Mouse (Mus musculus): Measurements from ENCODE around the gene AF366264. TPM values are rescaled to one million over a fixed set of nuclear protein-coding genes. Genes with fewer than 3 reads are reported as not detected.

AF366264 gene
- polyA plus RNA-seq, 1 experiment from 2014 or later: not detected

Other genes with a start within 250 kb of the AF366264 start
- gene Rasa3, start 160.8 kb downstream of the AF366264 start, polyA plus RNA-seq (2015; fragmentation: Nextera tagmentation; extraction: Ambion mirVana): 33.5 and 43.1 TPM in 2 replicates
- gene Cfap97d2, start 132.5 kb downstream of the AF366264 start, polyA plus RNA-seq (2015; fragmentation: Nextera tagmentation; extraction: Ambion mirVana): 1.3 and 1.6 TPM in 2 replicates
- 150 and 155 TPM in 2 replicates for gene Cdc16, start 80.7 kb downstream of the AF366264 start, polyA plus RNA-seq (2015; fragmentation: Nextera tagmentation; extraction: Ambion mirVana)
- 39.5 and 41.9 TPM in 2 replicates for gene Upf3a, start 52.8 kb downstream of the AF366264 start, polyA plus RNA-seq (2015; fragmentation: Nextera tagmentation; extraction: Ambion mirVana)
- gene Champ1, start 31.3 kb upstream of the AF366264 start, polyA plus RNA-seq (2015; fragmentation: Nextera tagmentation; extraction: Ambion mirVana): 46.4 and 49.3 TPM in 2 replicates
- 143 TPM in 2 replicates for gene Coprs, start 51.9 kb upstream of the AF366264 start, polyA plus RNA-seq (2015; fragmentation: Nextera tagmentation; extraction: Ambion mirVana)

Data from hindbrain, embryonic 15.5 days (tissue).